Comparison of ENCODE assay signal across 7 mouse cellular contexts in genomic region chr12:25208670-25209332, GRCm38 (mm10).
DNase-seq lines count a peak whose midpoint lies in the region; ATAC-seq and TF ChIP-seq lines count a peak whose summit lies in the region.

No protein-coding gene starts in this region.

- peaks cover 11% of the 10 kb centered on the region for H3K4me1 ChIP-seq in bone marrow, adult 2 months (ENCODE audit: control insufficient read depth, insufficient read depth, low read length)

- no peak for TF ChIP-seq POLR2A in bone marrow, adult 2 months (IDR thresholded peaks at IDR 0.05; ENCODE audit: borderline replicate concordance, control insufficient read depth, low read depth, low read length)

- no peak for TF ChIP-seq CTCF in bone marrow, adult 2 months (IDR thresholded peaks at IDR 0.05; ENCODE audit: control insufficient read depth, insufficient read depth, low read length)

- no peak overlapping the region for H3K4me3 ChIP-seq in bone marrow, adult 2 months (replicated peaks; ENCODE audit: control insufficient read depth, low read depth, low read length)

- ATAC-seq in inflammation-experienced regulatory T-cells, adult 6 months: peak; percentile 65
- ATAC-seq in megakaryocyte, adult 5-6 weeks (ENCODE audit: poor library complexity, severe bottlenecking): peak; percentile 74
- ATAC-seq in erythroid progenitor cell, adult 5-6 weeks (replicated peaks; ENCODE audit: low FRiP score, poor library complexity, severe bottlenecking): no peak

- intact Hi-C loops in left cerebral cortex, postnatal 4 days (cut with DNase I): no loop called here

- peak; percentile 44 for DNase-seq in left cerebral cortex, postnatal 4 days
- no peak for DNase-seq in left cerebral cortex, adult 8-10 months (ENCODE audit: low spot score in 2 of 2)
- DNase-seq in cerebellum, adult 9-10 months: no peak

- H3K27ac ChIP-seq in bone marrow, adult 2 months (ENCODE audit: control insufficient read depth, insufficient read depth, low read depth, low read length, poor library complexity): peak overlapping the region; percentile 50; the same call in 1 of the 2 replicates

- 10% methylated on average over 11 of the region's 11 CpGs for WGBS in bone marrow, adult 2 months
